Mouse (Mus musculus) kidney, adult 2 months (tissue): Measurements from ENCODE around the gene Rbks.

ENCODE experiments used
- CTCF ChIP-seq: fragments of 200-500 bp; conservative IDR thresholded peaks from 2 replicates; pipeline ENCODE4 v1.5.1; 2011; ENCODE audit warnings: low read depth, mild to moderate bottlenecking, control low read depth, low read length, moderate library complexity, mixed read lengths; ENCODE audit not compliant: insufficient read depth, insufficient read length
- POLR2A ChIP-seq: fragments of 200-500 bp; IDR thresholded peaks from one replicate; pipeline ENCODE4 v1.6.1; 2011; ENCODE audit warnings: low read depth, low read length, control low read depth

GRCm38 (mm10) chr5:31642300-31642699 is 55.1 kb downstream of the Rbks start:
- no peak for TF ChIP-seq POLR2A
- TF ChIP-seq CTCF, result no peak
